Mouse (Mus musculus): ENCODE results near the gene Spred3. TPM values are rescaled to one million over a fixed set of nuclear protein-coding genes. Genes with fewer than 3 reads are reported as not detected.
A peak's percentile ranks its signal among the peaks of the same experiment; 100 is the strongest.
"Not testable (repeated sequence)": the region's sequence is repeated elsewhere in the genome, so short reads cannot be mapped to it uniquely, and the experiment has no call there.

The Spred3 gene
- total and polyA plus RNA-seq, 2 experiments from 2014 or later = 13.1 to 33.3 TPM

DNA sequence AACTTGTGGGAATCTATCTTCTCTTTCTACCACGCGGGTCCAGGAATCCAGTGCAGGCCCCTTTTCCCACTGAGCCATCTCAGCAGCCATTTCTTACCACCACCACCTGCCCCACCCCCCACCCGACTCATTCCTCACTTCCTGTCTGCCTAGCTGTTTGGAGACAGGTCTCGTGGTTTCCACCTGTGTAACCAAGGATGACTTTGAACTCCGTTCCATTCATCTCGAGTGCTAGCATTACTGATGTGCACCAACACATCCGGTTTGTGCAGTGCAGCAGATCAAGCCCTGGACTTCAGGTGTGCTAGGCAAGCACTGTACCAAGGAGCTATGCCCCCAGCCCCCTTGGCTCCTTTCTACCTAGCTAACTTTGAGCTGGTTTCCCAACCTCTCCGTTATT, 28.8 kb downstream of the Spred3 start:
- Histone ChIP-seq H3K9ac (replicated peaks; ENCODE audit: low read length, poor library complexity, severe bottlenecking) (no peak overlapping the region), H3K27me3 (ENCODE audit: insufficient read depth, low read length) (no peaks in the 10 kb centered on the region), H3K4me3 (ENCODE audit: low read depth, low read length) (no peak overlapping the region), H3K4me1 (ENCODE audit: insufficient read depth, low read length) (no peaks in the 10 kb centered on the region), H3K27ac (ENCODE audit: low read depth, low read length) (no peak overlapping the region), H3K4me2 (ENCODE audit: low read depth, low read length, poor library complexity, severe bottlenecking) (no peak overlapping the region), H3K36me3 (ENCODE audit: insufficient read depth, low read length) (no peaks in the 10 kb centered on the region), H3K9me3 (ENCODE audit: low read length) (no peaks in the 10 kb centered on the region)
- no peak for DNase-seq (ENCODE audit: low spot score)
- ATAC-seq (ENCODE audit: low FRiP score) = no peak
- WGBS = 89% methylated on average over 8 of the region's 8 CpGs
- no peak for TF ChIP-seq CTCF (IDR thresholded peaks at IDR 0.05)

DNA sequence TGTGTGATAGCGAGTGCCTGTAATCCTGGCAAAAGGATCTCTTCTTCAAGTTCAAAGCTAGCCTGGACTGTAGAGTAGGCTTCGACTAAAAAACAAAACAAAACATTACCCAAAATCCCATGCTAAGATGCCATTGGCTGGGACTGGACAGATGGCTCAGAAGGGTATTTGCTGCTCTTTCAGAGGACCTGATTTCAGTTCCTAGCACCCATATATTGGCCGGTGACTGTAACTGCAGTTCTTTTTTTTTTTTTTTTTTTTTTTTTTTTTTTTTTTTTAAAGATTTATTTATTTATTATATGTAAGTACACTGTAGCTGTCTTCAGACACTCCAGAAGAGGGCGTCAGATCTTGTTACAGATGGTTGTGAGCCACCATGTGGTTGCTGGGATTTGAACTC, 31.0 kb downstream of the Spred3 start:
- not testable (repeated sequence) for H3K27me3 ChIP-seq (ENCODE audit: insufficient read depth, low read length); H3K4me2 ChIP-seq (ENCODE audit: low read depth, low read length, poor library complexity, severe bottlenecking); H3K9me3 ChIP-seq (ENCODE audit: low read length); H3K36me3 ChIP-seq (ENCODE audit: insufficient read depth, low read length); H3K27ac ChIP-seq (ENCODE audit: low read depth, low read length); H3K4me3 ChIP-seq (ENCODE audit: low read depth, low read length); ATAC-seq (ENCODE audit: low FRiP score); H3K9ac ChIP-seq (replicated peaks; ENCODE audit: low read length, poor library complexity, severe bottlenecking); H3K4me1 ChIP-seq (ENCODE audit: insufficient read depth, low read length); DNase-seq (ENCODE audit: low spot score)
- WGBS = 92% methylated on average over 3 of the region's 4 CpGs

GRCm38 (mm10) chr7:29137429-29137828, 32.8 kb downstream of the Spred3 start:
- H3K4me3 ChIP-seq (ENCODE audit: low read depth, low read length) = no peak overlapping the region
- H3K27me3 ChIP-seq (ENCODE audit: insufficient read depth, low read length) = no peaks in the 10 kb centered on the region
- H3K27ac ChIP-seq (ENCODE audit: low read depth, low read length) = no peak overlapping the region
- DNase-seq (ENCODE audit: low spot score) = no peak
- H3K4me2 ChIP-seq (ENCODE audit: low read depth, low read length, poor library complexity, severe bottlenecking) = no peak overlapping the region
- no peak overlapping the region for H3K9ac ChIP-seq (replicated peaks; ENCODE audit: low read length, poor library complexity, severe bottlenecking)
- no peak for TF ChIP-seq CTCF (IDR thresholded peaks at IDR 0.05)
- 45% methylated on average over 16 of the region's 16 CpGs for WGBS
- H3K9me3 ChIP-seq (ENCODE audit: low read length) = no peaks in the 10 kb centered on the region
- no peak for ATAC-seq (ENCODE audit: low FRiP score)
- no peaks in the 10 kb centered on the region for H3K36me3 ChIP-seq (ENCODE audit: insufficient read depth, low read length)
- H3K4me1 ChIP-seq (ENCODE audit: insufficient read depth, low read length) = no peaks in the 10 kb centered on the region

DNA sequence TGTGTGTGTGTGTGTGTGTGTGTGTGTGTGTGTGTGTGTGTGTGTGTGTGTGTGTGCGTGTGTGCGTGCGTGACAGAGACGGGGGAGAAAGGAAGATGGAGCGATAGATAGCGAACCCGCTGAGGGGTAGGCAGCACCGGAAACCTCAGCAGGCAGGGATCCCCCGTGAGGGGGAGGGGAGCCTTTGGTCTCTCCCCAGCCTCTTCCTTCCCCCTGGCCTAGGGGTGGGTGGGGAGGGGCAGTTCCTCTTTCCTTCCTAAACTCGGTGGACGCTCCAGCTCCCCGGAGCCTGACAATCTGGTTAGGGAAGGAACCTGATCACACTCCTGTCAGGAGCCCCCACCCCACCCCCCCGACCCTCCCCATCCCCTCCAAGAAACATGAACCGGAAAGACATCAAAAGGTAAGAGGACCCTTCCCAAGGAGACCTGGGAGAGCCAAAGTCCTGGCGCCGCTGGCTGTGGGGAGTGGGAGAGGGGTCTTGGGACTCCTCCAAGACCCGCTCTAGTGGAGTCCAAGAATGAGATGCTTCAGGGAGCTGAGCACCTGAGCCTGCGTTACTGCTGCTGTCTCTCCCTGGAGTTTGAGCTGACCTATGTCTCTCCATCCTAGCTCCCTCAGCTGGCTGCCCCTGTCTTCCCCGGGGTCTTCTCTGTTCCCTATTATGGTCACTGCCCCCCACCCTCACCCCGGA, 35.4 kb downstream of the Spred3 start, which contains the start of gene Rasgrp4:
TSS of gene Rasgrp4 (plus strand) at position 159 of the 694 bp plus-strand sequence.
- no peak for TF ChIP-seq CTCF (IDR thresholded peaks at IDR 0.05)
- no peaks in the 10 kb centered on the region for H3K27me3 ChIP-seq (ENCODE audit: insufficient read depth, low read length)
- no peaks in the 10 kb centered on the region for H3K9me3 ChIP-seq (ENCODE audit: low read length)
- no peaks in the 10 kb centered on the region for H3K36me3 ChIP-seq (ENCODE audit: insufficient read depth, low read length)
- peak; percentile 4 for DNase-seq (ENCODE audit: low spot score)
- no peaks in the 10 kb centered on the region for H3K4me1 ChIP-seq (ENCODE audit: insufficient read depth, low read length)
- no peak for ATAC-seq (ENCODE audit: low FRiP score)
- no peak within 1 kb of the TSS for H3K9ac ChIP-seq (replicated peaks; ENCODE audit: low read length, poor library complexity, severe bottlenecking)
- H3K4me2 ChIP-seq (ENCODE audit: low read depth, low read length, poor library complexity, severe bottlenecking) = peak within 1 kb of the TSS; percentile 56
- H3K27ac ChIP-seq (ENCODE audit: low read depth, low read length) = no peak within 1 kb of the TSS
- WGBS = under 1% methylated on average over 11 of the region's 20 CpGs
- H3K4me3 ChIP-seq (ENCODE audit: low read depth, low read length) = peak within 1 kb of the TSS; percentile 16; the same call in 1 of the 2 replicates

DNA sequence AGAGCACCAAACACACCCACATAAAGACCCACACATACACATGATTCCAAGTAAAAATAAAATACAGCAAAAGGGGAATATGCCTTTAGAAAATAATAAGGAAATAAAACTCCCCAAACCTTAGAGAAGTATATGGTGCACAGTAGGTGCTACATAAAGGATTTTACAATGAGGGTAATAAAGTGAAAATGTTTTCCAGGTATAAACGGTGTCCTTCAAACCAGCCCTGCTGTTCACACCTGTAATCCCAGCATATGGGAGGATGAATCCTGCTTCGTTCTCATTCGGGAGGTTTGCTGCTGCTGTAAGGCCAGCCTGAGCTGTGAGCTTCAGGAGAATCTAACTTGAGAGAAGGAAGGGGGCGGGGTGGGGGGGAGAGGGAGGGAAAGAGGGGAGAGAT, 36.0 kb downstream of the Spred3 start:
- DNase-seq (ENCODE audit: low spot score) = peak; percentile 3
- 6% methylated on average over 3 of the region's 4 CpGs for WGBS
- no peak overlapping the region for H3K27ac ChIP-seq (ENCODE audit: low read depth, low read length)
- H3K9ac ChIP-seq (replicated peaks; ENCODE audit: low read length, poor library complexity, severe bottlenecking) = no peak overlapping the region
- peak overlapping the region; percentile 16; the same call in 1 of the 2 replicates for H3K4me3 ChIP-seq (ENCODE audit: low read depth, low read length)
- H3K9me3 ChIP-seq (ENCODE audit: low read length) = no peaks in the 10 kb centered on the region
- no peak for ATAC-seq (ENCODE audit: low FRiP score)
- no peaks in the 10 kb centered on the region for H3K36me3 ChIP-seq (ENCODE audit: insufficient read depth, low read length)
- H3K4me1 ChIP-seq (ENCODE audit: insufficient read depth, low read length) = no peaks in the 10 kb centered on the region
- no peak for TF ChIP-seq CTCF (IDR thresholded peaks at IDR 0.05)
- H3K4me2 ChIP-seq (ENCODE audit: low read depth, low read length, poor library complexity, severe bottlenecking) = peak overlapping the region; percentile 56
- no peaks in the 10 kb centered on the region for H3K27me3 ChIP-seq (ENCODE audit: insufficient read depth, low read length)

DNA sequence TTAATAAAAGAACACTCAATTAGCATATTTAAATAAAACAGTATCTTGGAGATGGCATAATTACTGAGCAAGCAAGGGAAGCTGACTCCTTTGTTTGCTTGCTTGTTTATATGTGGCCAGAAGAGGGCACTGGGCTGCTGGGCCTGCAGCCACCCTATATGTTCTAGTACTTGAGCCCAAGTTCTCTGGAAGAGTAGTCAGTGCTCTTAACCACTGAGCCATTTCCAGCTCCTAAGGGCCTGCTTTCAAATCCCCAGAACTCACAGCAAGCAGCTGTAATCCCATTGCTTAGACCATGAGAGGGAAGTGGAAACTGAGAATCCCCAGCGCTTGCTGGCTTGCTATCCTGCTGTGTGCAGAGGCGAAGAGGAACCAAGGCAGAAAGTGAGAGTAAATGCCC, 41.5 kb downstream of the Spred3 start:
- no peak overlapping the region for H3K4me2 ChIP-seq (ENCODE audit: low read depth, low read length, poor library complexity, severe bottlenecking)

More for the DNA sequence above, 41.5 kb downstream of the Spred3 start:
- ATAC-seq (ENCODE audit: low FRiP score) (no peak), DNase-seq (ENCODE audit: low spot score) (peak; percentile 24)
- Histone ChIP-seq H3K27me3 (ENCODE audit: insufficient read depth, low read length) (no peaks in the 10 kb centered on the region), H3K36me3 (ENCODE audit: insufficient read depth, low read length) (no peaks in the 10 kb centered on the region), H3K4me3 (ENCODE audit: low read depth, low read length) (no peak overlapping the region), H3K9me3 (ENCODE audit: low read length) (no peaks in the 10 kb centered on the region), H3K9ac (replicated peaks; ENCODE audit: low read length, poor library complexity, severe bottlenecking) (no peak overlapping the region), H3K4me1 (ENCODE audit: insufficient read depth, low read length) (peaks cover 3% of the 10 kb centered on the region; the same call in 1 of the 2 replicates), H3K27ac (ENCODE audit: low read depth, low read length) (no peak overlapping the region)
- 32% methylated on average over 2 of the region's 2 CpGs for WGBS
- TF ChIP-seq CTCF (IDR thresholded peaks at IDR 0.05) = peak; percentile 71

All from midbrain, postnatal 0 days (tissue).